Mouse (Mus musculus) urinary bladder, postnatal 25 days (tissue): ENCODE data around the gene Aldh3b2.

ENCODE experiments used
- DNase-seq: peaks from one replicate; pipeline ENCODE4 v3.0.0; 2022; ENCODE audit warnings: low spot score

Gene Aldh3b2

GRCm38 (mm10) chr19:3988066-3988465 lies 15.9 kb downstream of the Aldh3b2 start:
- DNase-seq: no peak

- DNase-seq: no peak
Measured at GRCm38 (mm10) chr19:3988750-3989149, 16.6 kb downstream of the Aldh3b2 start.

GRCm38 (mm10) chr19:3990804-3991203 lies 18.7 kb downstream of the Aldh3b2 start:
- DNase-seq: no peak

DNA sequence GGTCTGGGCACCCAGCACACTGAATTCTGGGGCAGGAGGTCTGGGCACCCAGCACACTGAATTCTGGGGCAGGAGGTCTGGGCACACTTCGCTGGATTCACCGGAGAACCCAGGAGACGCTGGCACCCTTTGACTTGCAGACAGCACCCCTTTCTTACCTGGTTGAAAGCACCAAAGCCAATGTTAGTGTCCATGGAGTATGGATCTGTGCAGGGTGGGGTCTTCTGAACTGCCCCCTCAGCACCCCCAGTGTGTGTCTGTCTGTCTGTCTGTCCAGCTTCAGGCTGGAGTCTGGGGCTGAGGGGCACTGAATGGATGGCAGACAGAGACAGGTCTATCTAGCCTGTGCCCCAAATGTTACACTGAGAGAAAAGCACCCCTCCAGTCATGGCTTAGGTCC lies 19.4 kb downstream of the Aldh3b2 start:
- no peak for DNase-seq

- no peak for DNase-seq
Measured at GRCm38 (mm10) chr19:3991966-3992365, 19.8 kb downstream of the Aldh3b2 start.

DNA sequence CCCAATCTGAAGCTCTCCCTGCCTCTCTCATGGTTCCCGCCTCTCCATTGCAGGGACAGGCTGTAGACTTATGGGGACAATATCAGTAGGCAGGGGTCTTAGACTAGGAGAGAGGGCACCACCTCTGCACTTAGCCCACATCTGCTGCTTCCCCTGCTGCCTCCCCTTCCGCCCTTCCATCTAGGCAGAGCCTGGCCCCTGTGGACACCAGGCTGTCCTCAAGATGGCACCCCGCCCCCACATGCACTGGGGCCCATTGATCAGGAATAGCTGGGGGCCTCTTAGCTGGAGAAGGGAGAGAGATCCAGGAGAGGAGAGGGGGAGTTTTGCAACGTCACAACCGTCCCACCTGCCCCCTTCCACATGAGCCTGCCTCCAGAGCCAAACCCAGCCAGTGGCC lies 20.3 kb downstream of the Aldh3b2 start, which contains the start of gene Tbx10:
Tbx10 (plus strand) TSS at position 337 of the 400 bp plus-strand sequence.
- no peak for DNase-seq

- no peak for DNase-seq
Measured at GRCm38 (mm10) chr19:3994932-3995331, 22.8 kb downstream of the Aldh3b2 start.

DNA sequence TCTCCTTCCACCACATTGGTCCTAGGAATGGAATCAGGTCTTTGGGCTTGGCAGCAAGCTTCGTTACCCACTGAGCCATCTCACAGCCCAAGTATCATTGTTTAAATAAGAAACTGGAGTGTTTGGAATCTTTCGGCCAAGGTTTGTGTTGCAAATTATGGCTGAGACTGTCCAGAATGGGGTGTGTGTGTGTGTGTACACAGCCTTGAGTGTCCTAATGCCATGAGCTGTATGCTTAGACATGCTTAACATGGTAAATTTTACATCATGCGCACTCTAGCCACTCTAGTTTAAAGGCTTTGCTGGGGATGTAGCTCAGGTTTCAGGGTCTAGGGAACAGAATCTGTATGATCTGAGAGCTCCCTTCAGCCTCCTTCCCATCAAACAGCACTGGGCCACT lies 23.4 kb downstream of the Aldh3b2 start:
- no peak for DNase-seq

- DNase-seq: no peak
Measured at GRCm38 (mm10) chr19:3996106-3996505, 24.0 kb downstream of the Aldh3b2 start.

DNA sequence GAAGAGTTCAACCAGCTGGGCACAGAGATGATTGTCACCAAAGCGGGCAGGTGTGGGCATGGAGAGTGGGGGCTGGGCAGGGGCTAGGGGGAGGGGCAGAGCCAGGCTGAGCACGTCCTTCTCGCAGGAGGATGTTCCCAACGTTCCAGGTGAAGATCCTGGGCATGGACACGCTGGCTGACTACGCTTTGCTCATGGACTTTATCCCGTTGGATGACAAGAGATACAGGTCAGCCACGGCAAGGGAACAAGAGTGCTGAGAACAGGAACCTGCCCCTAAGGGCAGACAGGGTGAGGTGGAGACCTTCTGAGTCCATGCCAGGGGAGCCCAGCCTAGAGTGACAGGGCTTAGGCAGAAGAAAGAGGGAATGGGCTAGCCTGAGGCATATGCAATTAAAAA lies 24.6 kb downstream of the Aldh3b2 start:
- DNase-seq: no peak

GRCm38 (mm10) chr19:3997231-3997630 lies 25.1 kb downstream of the Aldh3b2 start:
- no peak for DNase-seq

GRCm38 (mm10) chr19:3998335-3998734 lies 26.2 kb downstream of the Aldh3b2 start:
- no peak for DNase-seq

GRCm38 (mm10) chr19:3999121-3999730 lies 27.1 kb downstream of the Aldh3b2 start:
- DNase-seq: no peak

- DNase-seq: peak; percentile 86
Measured at GRCm38 (mm10) chr19:4000119-4000900, 28.2 kb downstream of the Aldh3b2 start, which contains the start of the genes Nudt8 and Gm49405. Gene Nudt8, plus strand, starts transcription at chr19:4000580. Gene Gm49405, plus strand, starts transcription at chr19:4000626.

GRCm38 (mm10) chr19:4000949-4001525 lies 28.9 kb downstream of the Aldh3b2 start:
- DNase-seq: no peak

DNA sequence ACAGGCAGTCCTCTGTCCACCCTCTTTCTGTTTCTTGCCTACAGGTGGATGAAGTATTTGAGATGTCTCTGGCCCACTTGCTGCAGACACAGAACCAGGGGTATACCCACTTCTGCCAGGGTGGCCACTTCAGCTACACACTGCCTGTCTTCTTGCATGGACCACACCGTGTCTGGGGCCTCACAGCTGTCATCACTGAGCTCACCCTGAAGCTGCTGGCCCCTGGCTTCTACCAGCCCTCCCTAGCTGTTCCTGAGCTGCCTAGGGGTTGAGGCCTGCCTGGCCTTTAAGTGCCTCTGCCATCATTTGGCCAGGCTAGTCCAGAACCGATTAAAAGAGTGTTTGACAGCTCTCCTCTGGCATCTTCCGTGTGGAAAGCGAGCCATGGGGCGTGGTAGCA lies 29.6 kb downstream of the Aldh3b2 start:
- DNase-seq: no peak

DNA sequence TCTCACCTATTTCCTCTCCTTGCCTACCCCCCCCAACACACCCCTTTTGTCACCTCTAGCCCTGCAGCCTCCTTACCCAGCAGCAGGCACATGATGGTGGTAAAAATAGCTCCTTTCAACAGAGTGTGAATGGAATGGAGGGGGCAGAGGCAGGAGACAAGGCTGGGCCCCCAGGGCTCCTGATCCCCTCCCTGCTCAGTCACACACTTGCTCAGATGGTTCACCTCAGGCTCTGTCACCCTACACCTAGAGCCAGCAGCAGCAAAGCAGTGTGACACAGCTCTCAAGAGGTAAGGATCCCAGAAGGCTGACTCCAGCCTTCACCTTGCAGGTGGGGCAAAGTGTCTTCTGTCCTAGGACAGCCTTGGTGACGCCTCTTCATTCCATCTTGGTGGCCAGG lies 31.0 kb downstream of the Aldh3b2 start, which contains the start of gene Doc2g:
Doc2g (plus strand) TSS at position 202 of the 400 bp plus-strand sequence.
- DNase-seq: no peak

DNA sequence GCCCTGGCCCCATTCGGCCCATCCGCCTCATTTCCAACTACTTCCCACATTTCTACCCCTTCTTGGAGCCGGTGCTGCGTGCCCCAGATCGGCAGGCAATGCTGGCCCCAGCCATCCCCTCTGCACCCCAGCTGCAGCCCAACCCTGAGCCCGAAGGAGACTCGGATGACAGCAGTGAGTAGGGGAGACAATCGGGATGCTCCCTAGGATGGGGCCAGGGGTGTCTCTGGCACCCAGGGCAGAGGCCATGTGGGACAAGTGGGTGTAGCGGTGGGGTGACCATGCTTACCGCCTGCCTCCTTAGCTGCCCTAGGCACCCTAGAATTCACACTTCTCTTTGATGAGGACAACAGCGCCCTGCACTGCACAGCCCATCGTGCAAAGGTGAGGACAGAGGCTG lies 31.5 kb downstream of the Aldh3b2 start:
- no peak for DNase-seq

DNA sequence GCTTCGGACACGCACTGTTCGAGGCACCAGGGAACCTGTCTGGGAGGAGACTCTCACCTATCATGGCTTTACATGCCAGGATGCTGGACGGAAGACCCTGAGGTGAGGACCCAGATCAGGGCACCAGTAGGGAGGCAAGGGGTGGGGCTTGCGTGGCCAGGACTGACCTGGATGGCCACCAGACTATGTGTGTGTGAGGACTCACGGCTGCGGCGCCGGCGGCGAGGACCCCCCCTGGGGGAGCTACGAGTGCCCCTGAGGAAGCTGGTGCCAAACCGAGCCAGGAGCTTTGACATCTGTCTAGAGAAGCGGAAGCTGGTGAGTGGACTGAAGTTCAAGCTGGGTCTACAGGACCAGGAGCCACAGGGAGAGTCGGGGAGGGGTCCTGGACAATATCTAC lies 32.2 kb downstream of the Aldh3b2 start:
- no peak for DNase-seq

GRCm38 (mm10) chr19:4005091-4005490 lies 33.0 kb downstream of the Aldh3b2 start:
- no peak for DNase-seq

DNA sequence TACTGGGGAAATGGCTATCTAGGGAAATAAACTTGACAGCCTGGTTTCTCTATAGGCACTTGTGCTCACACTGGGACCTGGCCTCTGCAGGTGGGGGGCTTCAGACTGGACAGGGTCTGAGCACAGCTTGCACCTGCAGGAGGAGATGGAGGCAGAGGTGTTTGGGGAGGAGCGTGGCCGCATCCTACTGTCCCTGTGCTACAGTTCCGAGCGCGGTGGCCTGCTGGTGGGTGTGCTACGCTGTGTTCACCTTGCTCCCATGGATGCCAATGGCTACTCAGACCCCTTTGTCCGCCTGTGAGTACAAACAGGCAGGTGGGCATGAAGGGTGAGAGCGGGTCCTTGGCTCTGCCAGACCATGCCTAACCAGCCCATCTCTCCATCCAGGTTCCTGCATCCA lies 33.8 kb downstream of the Aldh3b2 start:
- DNase-seq: no peak

- no peak for DNase-seq
Measured at GRCm38 (mm10) chr19:4011086-4011485, 39.0 kb downstream of the Aldh3b2 start.

DNA sequence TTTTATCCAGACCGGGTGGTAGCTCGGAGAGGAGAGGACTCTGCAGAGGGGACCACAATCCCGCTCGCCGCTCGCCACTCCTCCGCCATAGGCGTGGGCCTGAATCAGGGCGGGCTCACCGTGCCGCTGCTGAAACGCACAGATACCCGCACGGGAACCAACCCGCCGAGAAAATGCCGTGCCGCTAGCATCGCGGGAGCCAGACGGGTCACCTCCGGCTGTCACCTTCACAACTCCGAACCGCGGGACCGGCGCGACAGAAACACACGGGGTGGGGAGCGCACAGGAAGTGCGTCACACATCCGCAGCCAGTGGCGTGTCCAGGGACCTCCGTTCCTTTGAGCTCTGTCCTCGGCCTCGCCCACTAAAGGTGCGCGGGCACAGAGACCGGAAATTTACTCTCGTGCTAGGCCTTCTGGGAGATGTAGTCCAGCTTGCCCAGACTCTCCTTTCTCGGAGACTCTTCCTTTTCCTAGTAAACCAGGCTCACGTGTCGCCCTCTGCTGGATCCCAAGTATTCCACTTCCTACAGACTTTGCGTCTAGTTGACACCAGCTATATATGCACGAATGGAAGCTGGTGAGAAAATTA lies 40.4 kb downstream of the Aldh3b2 start, which contains the start of gene Ndufv1:
Ndufv1 (minus strand) TSS at position 375 of the 591 bp plus-strand sequence.
- peak; percentile 89 for DNase-seq
